Comparison of ENCODE assay signal across 11 mouse cellular contexts in the genomic region with DNA sequence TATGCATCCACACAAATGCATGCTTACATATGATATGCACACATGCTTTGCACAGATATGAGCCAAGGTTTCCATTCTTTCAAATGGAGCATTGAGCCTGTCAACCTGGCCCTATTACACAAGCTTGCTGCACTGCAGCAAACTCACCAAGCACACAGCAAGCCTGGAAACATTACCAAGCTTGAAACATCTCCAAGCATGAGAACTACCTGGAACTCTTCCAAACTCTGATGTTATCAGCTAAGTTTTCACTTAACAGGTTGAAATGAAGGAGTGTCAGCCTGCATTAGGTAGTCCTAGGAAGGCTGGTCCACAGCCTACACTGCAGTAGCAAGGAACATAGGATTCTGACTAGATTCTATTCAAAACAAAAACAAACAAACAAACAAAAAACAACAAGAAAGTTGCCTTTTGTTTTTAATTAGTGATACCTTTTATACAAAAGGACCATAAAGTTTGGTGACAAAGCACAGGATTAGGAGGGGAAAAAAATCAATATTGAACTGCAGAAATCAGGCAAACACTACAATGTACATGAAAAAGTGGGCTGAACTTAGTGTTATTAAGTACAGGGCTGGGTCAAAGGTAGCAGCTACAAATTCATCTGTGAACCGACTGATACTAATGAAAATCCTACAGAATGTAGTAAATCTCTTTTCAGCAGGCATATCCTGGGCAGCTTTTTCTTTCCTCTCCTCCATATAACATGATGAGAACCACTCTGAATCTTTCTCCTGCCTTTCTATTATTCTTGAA.
DNase-seq lines count a peak whose midpoint lies in the region; ATAC-seq and TF ChIP-seq lines count a peak whose summit lies in the region.
"Had no signal": no experiment of that assay in that cellular context is flagged by ENCODE, and none has a peak within 500 bp of the region (broad histone marks: within the 10 kb centered on the region; RNA-seq: fewer than 3 reads in every experiment).

No protein-coding gene starts in this region.

- 53% methylated on average over 1 of the region's 1 CpGs for WGBS in intestine, embryonic 16.5 days

- TF ChIP-seq RAD21 in MEL (IDR thresholded peaks at IDR 0.05; ENCODE audit: low read depth, low read length) = no peak

- no peak overlapping the region for H3K9ac ChIP-seq in MEL (ENCODE audit: control insufficient read depth, low read depth, low read length, poor library complexity, severe bottlenecking)
- no peak overlapping the region for H3K9ac ChIP-seq in intestine, embryonic 16.5 days (ENCODE audit: low read depth, low read length)
- H3K9ac ChIP-seq: embryonic facial prominence, embryonic 15.5 days had no signal

- intact Hi-C loops in gastrocnemius, postnatal 36 days (cut with DNase I) = no loop called here

- TF ChIP-seq CTCF in MEL (IDR thresholded peaks at IDR 0.05 in 2 of 3, conservative IDR thresholded peaks at IDR 0.05 in 1 of 3; ENCODE audit: control insufficient read depth in 1 of 3, insufficient read depth in 1 of 3, low read depth in 2 of 3, low read length in 3 of 3, poor library complexity in 1 of 3, severe bottlenecking in 1 of 3) = no peak

- ATAC-seq in intestine, embryonic 16.5 days = peak; percentile 66

- H3K27ac ChIP-seq in MEL (ENCODE audit: control insufficient read depth, low read depth, low read length) = no peak overlapping the region
- no peak overlapping the region for H3K27ac ChIP-seq in intestine, embryonic 16.5 days (ENCODE audit: low read length)
- H3K27ac ChIP-seq: embryonic facial prominence, embryonic 15.5 days; heart, embryonic 10.5 days had no signal

- no peaks in the 10 kb centered on the region for H3K79me2 ChIP-seq in MEL (ENCODE audit: control insufficient read depth, insufficient read depth, low read length, poor library complexity)

- no peak for TF ChIP-seq POLR2A in MEL (IDR thresholded peaks at IDR 0.05; ENCODE audit: control insufficient read depth in 1 of 2, insufficient read depth in 1 of 2, low read depth in 1 of 2, low read length in 2 of 2, poor library complexity in 1 of 2)

- no peaks in the 10 kb centered on the region for H3K9me3 ChIP-seq in MEL (replicated peaks; ENCODE audit: insufficient read depth, low read length)
- no peaks in the 10 kb centered on the region for H3K9me3 ChIP-seq in intestine, embryonic 16.5 days (ENCODE audit: control insufficient read depth, low read length)
- H3K9me3 ChIP-seq: embryonic facial prominence, embryonic 15.5 days; heart, embryonic 10.5 days had no signal

- TF ChIP-seq EP300 in MEL (IDR thresholded peaks at IDR 0.05; ENCODE audit: low read depth in 1 of 2, low read length in 2 of 2) = no peak

- no peak overlapping the region for H3K4me3 ChIP-seq in MEL (ENCODE audit: control insufficient read depth in 1 of 2, insufficient read depth in 1 of 2, low read depth in 2 of 2, low read length in 2 of 2)
- H3K4me3 ChIP-seq in intestine, embryonic 16.5 days (ENCODE audit: low read length) = no peak overlapping the region
- H3K4me3 ChIP-seq: embryonic facial prominence, embryonic 15.5 days; heart, embryonic 10.5 days; megakaryocyte, embryonic 14.5 days had no signal

- no peaks in the 10 kb centered on the region for H3K27me3 ChIP-seq in MEL (ENCODE audit: control insufficient read depth in 1 of 2, insufficient read depth in 2 of 2, low read length in 2 of 2)
- no peaks in the 10 kb centered on the region for H3K27me3 ChIP-seq in intestine, embryonic 16.5 days (replicated peaks; ENCODE audit: control insufficient read depth, insufficient read depth, low read length)
- H3K27me3 ChIP-seq: embryonic facial prominence, embryonic 15.5 days; megakaryocyte, embryonic 14.5 days had no signal

- H3K4me1 ChIP-seq in MEL (ENCODE audit: control insufficient read depth in 1 of 2, insufficient read depth in 2 of 2, low read length in 2 of 2) = no peaks in the 10 kb centered on the region
- no peaks in the 10 kb centered on the region for H3K4me1 ChIP-seq in intestine, embryonic 16.5 days (ENCODE audit: control insufficient read depth, insufficient read depth, low read length)
- H3K4me1 ChIP-seq: embryonic facial prominence, embryonic 15.5 days; heart, embryonic 10.5 days; megakaryocyte, embryonic 14.5 days had no signal

- H3K4me2 ChIP-seq in intestine, embryonic 16.5 days (ENCODE audit: low read depth, low read length) = no peak overlapping the region
- H3K4me2 ChIP-seq: embryonic facial prominence, embryonic 15.5 days had no signal

- DNase-seq in adrenal gland, postnatal 10 days = peak; percentile 10
- no peak for DNase-seq in adrenal gland, postnatal 25 days
- DNase-seq in kidney, postnatal 14 days = peak; percentile 1
- DNase-seq in kidney, adult 18-20 months = no peak
- peak; percentile 2 for DNase-seq in MEL (ENCODE audit: low read depth, low spot score)
- DNase-seq in spleen, adult 12 weeks (ENCODE audit: low spot score) = no peak
- no peak for DNase-seq in gastrocnemius, postnatal 36 days

- no peaks in the 10 kb centered on the region for H3K36me3 ChIP-seq in MEL (ENCODE audit: control insufficient read depth in 1 of 2, insufficient read depth in 2 of 2, low read length in 2 of 2)
- no peaks in the 10 kb centered on the region for H3K36me3 ChIP-seq in intestine, embryonic 16.5 days (ENCODE audit: control insufficient read depth, insufficient read depth, low read length)
- H3K36me3 ChIP-seq: embryonic facial prominence, embryonic 15.5 days; heart, embryonic 10.5 days had no signal

TF ChIP-seq in MEL, 35 proteins besides CTCF, POLR2A, EP300 and RAD21:
- TF ChIP-seq POLR2AphosphoS2 (IDR thresholded peaks at IDR 0.05; ENCODE audit: low read length) = no peak
- TF ChIP-seq ZNF384 (IDR thresholded peaks at IDR 0.05; ENCODE audit: low read depth, low read length) = no peak
- no peak for TF ChIP-seq NRF1 (IDR thresholded peaks at IDR 0.05; ENCODE audit: insufficient read depth, low read depth, low read length, poor library complexity, severe bottlenecking)
- no peak for TF ChIP-seq RCOR1 (IDR thresholded peaks at IDR 0.05; ENCODE audit: low read depth, low read length)
- no peak for TF ChIP-seq HCFC1 (IDR thresholded peaks at IDR 0.05; ENCODE audit: low read depth, low read length)
- no peak for TF ChIP-seq NELFE (IDR thresholded peaks at IDR 0.05; ENCODE audit: low read depth, low read length)
- no peak for TF ChIP-seq CHD2 (IDR thresholded peaks at IDR 0.05; ENCODE audit: low read length)
- no peak for TF ChIP-seq E2F4 (IDR thresholded peaks at IDR 0.05; ENCODE audit: borderline replicate concordance, low read depth, low read length)
- TF ChIP-seq MAZ (IDR thresholded peaks at IDR 0.05; ENCODE audit: low read depth, low read length) = no peak
- no peak for TF ChIP-seq USF2 (IDR thresholded peaks at IDR 0.05; ENCODE audit: borderline replicate concordance in 1 of 2, insufficient read depth in 1 of 2, low read depth in 1 of 2, low read length in 2 of 2)
- no peak for TF ChIP-seq MAX (IDR thresholded peaks at IDR 0.05; ENCODE audit: low read length)
- no peak for TF ChIP-seq MXI1 (IDR thresholded peaks at IDR 0.05; ENCODE audit: low read depth, low read length)
- TF ChIP-seq MEF2A (IDR thresholded peaks at IDR 0.05; ENCODE audit: extremely low read depth, insufficient replicate concordance, low read depth, low read length, poor library complexity, severe bottlenecking) = no peak
- TF ChIP-seq TBP (IDR thresholded peaks at IDR 0.05; ENCODE audit: low read depth, low read length) = no peak
- no peak for TF ChIP-seq POLR2AphosphoS5 (IDR thresholded peaks at IDR 0.05; ENCODE audit: borderline replicate concordance, low read depth, low read length)
- no peak for TF ChIP-seq ZKSCAN1 (IDR thresholded peaks at IDR 0.05; ENCODE audit: low read depth, low read length)

Comparison
In these comparisons a context has a peak if more than half of its experiments do, and no peak if none do; other contexts are left out.
1. DNase-seq: peak in adrenal gland, postnatal 10 days (single experiment), kidney, postnatal 14 days (single experiment) and MEL (single experiment); none in adrenal gland, postnatal 25 days (single experiment), kidney, adult 18-20 months (single experiment), spleen, adult 12 weeks (single experiment) and gastrocnemius, postnatal 36 days (0 of 2).